Mouse (Mus musculus) hindbrain, embryonic 11.5 days (tissue): ENCODE measurements at regions not wholly inside any gene's neighbourhood (a gene's known extent, or its start where the extent isn't known, plus 50 kb on each side); places are given as distances from the start of the nearest gene placed in this dataset.
A peak's percentile ranks its signal among the peaks of the same experiment; 100 is the strongest.

Experiments
- ATAC-seq: fragments of 200-750 bp; cut with Nextera tagmentation; 2 replicates; pipeline ENCODE4 v1.8.0; 2017; ENCODE audit warnings: mild to moderate bottlenecking, moderate TSS enrichment, moderate library complexity; ENCODE audit not compliant: low FRiP score
- DNase-seq: peaks from one replicate; pipeline ENCODE4 v3.0.0-alpha.2; 2015; ENCODE audit warnings: low spot score
- H3K27ac ChIP-seq: fragments of 300-500 bp; sonication (generic); 2 replicates; pipeline ENCODE4 v1.5.1; 2014; ENCODE audit warnings: mild to moderate bottlenecking, low read depth, low read length
- H3K27me3 ChIP-seq: fragments of 300-500 bp; sonication (generic); 2 replicates; pipeline ENCODE4 v1.6.1; 2014; ENCODE audit warnings: mild to moderate bottlenecking, low read length, moderate library complexity, mixed read lengths; ENCODE audit not compliant: control insufficient read depth, insufficient read depth
- H3K36me3 ChIP-seq: fragments of 300-500 bp; sonication (generic); 2 replicates; pipeline ENCODE4 v1.6.1; 2014; ENCODE audit warnings: mild to moderate bottlenecking, low read length, moderate library complexity, mixed read lengths; ENCODE audit not compliant: control insufficient read depth, insufficient read depth
- H3K4me1 ChIP-seq: fragments of 300-500 bp; sonication (generic); replicated peaks from 2 replicates; pipeline ENCODE4 v1.6.1; 2014; ENCODE audit warnings: low read length, mixed read lengths; ENCODE audit not compliant: control insufficient read depth, insufficient read depth
- H3K4me2 ChIP-seq: fragments of 300-500 bp; sonication (generic); replicated peaks from 2 replicates; pipeline ENCODE4 v1.6.1; 2014; ENCODE audit warnings: mild to moderate bottlenecking, low read depth, low read length
- H3K4me3 ChIP-seq: fragments of 300-500 bp; sonication (generic); 2 replicates; pipeline ENCODE4 v1.5.1; 2014; ENCODE audit warnings: low read depth, low read length
- H3K9ac ChIP-seq: fragments of 300-500 bp; sonication (generic); 2 replicates; pipeline ENCODE4 v1.6.1; 2014; ENCODE audit warnings: low read depth, low read length
- H3K9me3 ChIP-seq: fragments of 300-500 bp; sonication (generic); 2 replicates; pipeline ENCODE4 v1.6.1; 2016; ENCODE audit warnings: low read length; ENCODE audit not compliant: control insufficient read depth
- whole genome bisulfite sequencing: fragments of 180-500 bp; shearing (Covaris S2); extraction: QIAGEN DNeasy Blood & Tissue Kit; methylation state at CpG from one replicate; pipeline ENCODE4 v1.1.7; 2014; 5-methylcytosine and 5-hydroxymethylcytosine counted together

- Histone ChIP-seq H3K27ac (no peak overlapping the region), H3K36me3 (no peaks in the 10 kb centered on the region), H3K27me3 (no peaks in the 10 kb centered on the region), H3K4me1 (no peaks in the 10 kb centered on the region), H3K9me3 (no peaks in the 10 kb centered on the region), H3K4me3 (no peak overlapping the region), H3K4me2 (no peak overlapping the region), H3K9ac (no peak overlapping the region)
- 7% methylated on average over 1 of the region's 1 CpGs for WGBS
- DNase-seq (peak; percentile 31), ATAC-seq (no peak)
Observed at GRCm38 (mm10) chr1:89207306-89207705, 137.1 kb downstream of the Sh3bp4 start.

- DNase-seq (no peak), ATAC-seq (no peak)
- 85% methylated on average over 6 of the region's 6 CpGs for WGBS
- Histone ChIP-seq H3K36me3 (no peaks in the 10 kb centered on the region), H3K9ac (no peak overlapping the region), H3K4me1 (no peaks in the 10 kb centered on the region), H3K9me3 (no peaks in the 10 kb centered on the region), H3K27ac (no peak overlapping the region), H3K4me3 (no peak overlapping the region), H3K4me2 (no peak overlapping the region), H3K27me3 (no peaks in the 10 kb centered on the region)
Observed at GRCm38 (mm10) chr1:89211116-89211515, 140.9 kb downstream of the Sh3bp4 start.

- Histone ChIP-seq H3K4me2 (no peak overlapping the region), H3K9me3 (no peaks in the 10 kb centered on the region), H3K27me3 (no peaks in the 10 kb centered on the region), H3K27ac (no peak overlapping the region), H3K4me3 (no peak overlapping the region), H3K9ac (no peak overlapping the region), H3K4me1 (no peaks in the 10 kb centered on the region), H3K36me3 (no peaks in the 10 kb centered on the region)
- ATAC-seq (no peak), DNase-seq (no peak)
- WGBS, result 71% methylated on average over 5 of the region's 5 CpGs
Observed at GRCm38 (mm10) chr1:89228426-89228825, 158.2 kb downstream of the Sh3bp4 start.

GRCm38 (mm10) chr1:89231756-89232155 is 161.5 kb downstream of the Sh3bp4 start:
- DNase-seq, result no peak
- 83% methylated on average over 6 of the region's 6 CpGs for WGBS

GRCm38 (mm10) chr1:89232391-89232790 is 162.2 kb downstream of the Sh3bp4 start:
- H3K27ac ChIP-seq, result no peak overlapping the region
- H3K4me1 ChIP-seq, result peaks cover 2% of the 10 kb centered on the region; the same call in 1 of the 2 replicates
- no peaks in the 10 kb centered on the region for H3K27me3 ChIP-seq
- 82% methylated on average over 5 of the region's 5 CpGs for WGBS
- ATAC-seq (no peak), DNase-seq (no peak)
- H3K36me3 ChIP-seq, result no peaks in the 10 kb centered on the region
- no peaks in the 10 kb centered on the region for H3K9me3 ChIP-seq
- H3K9ac ChIP-seq, result no peak overlapping the region
- H3K4me3 ChIP-seq, result no peak overlapping the region
- no peak overlapping the region for H3K4me2 ChIP-seq

More at GRCm38 (mm10) chr1:89231756-89232155, 161.5 kb downstream of the Sh3bp4 start:
- Histone ChIP-seq H3K4me3 (no peak overlapping the region), H3K4me1 (peaks cover 2% of the 10 kb centered on the region; the same call in 1 of the 2 replicates), H3K4me2 (no peak overlapping the region), H3K9me3 (no peaks in the 10 kb centered on the region), H3K27me3 (no peaks in the 10 kb centered on the region), H3K9ac (no peak overlapping the region), H3K36me3 (no peaks in the 10 kb centered on the region), H3K27ac (no peak overlapping the region)
- ATAC-seq, result no peak

GRCm38 (mm10) chr1:89234895-89235294 is 164.7 kb downstream of the Sh3bp4 start:
- DNase-seq (no peak), ATAC-seq (no peak)
- H3K36me3 ChIP-seq, result no peaks in the 10 kb centered on the region
- H3K9me3 ChIP-seq, result no peaks in the 10 kb centered on the region
- no peak overlapping the region for H3K9ac ChIP-seq
- peaks cover 2% of the 10 kb centered on the region; the same call in 1 of the 2 replicates for H3K4me1 ChIP-seq
- H3K4me2 ChIP-seq, result no peak overlapping the region
- no peak overlapping the region for H3K27ac ChIP-seq
- no peaks in the 10 kb centered on the region for H3K27me3 ChIP-seq
- no peak overlapping the region for H3K4me3 ChIP-seq
- WGBS, result 82% methylated on average over 8 of the region's 8 CpGs

GRCm38 (mm10) chr1:89235296-89235695 is 165.1 kb downstream of the Sh3bp4 start:
- Histone ChIP-seq H3K4me3 (no peak overlapping the region), H3K4me2 (no peak overlapping the region), H3K27me3 (no peaks in the 10 kb centered on the region), H3K4me1 (peaks cover 2% of the 10 kb centered on the region; the same call in 1 of the 2 replicates), H3K9ac (no peak overlapping the region), H3K27ac (no peak overlapping the region), H3K36me3 (no peaks in the 10 kb centered on the region), H3K9me3 (no peaks in the 10 kb centered on the region)
- ATAC-seq (peak; percentile 35; the same call in 1 of the 2 replicates), DNase-seq (peak; percentile 82)
- 43% methylated on average over 3 of the region's 3 CpGs for WGBS

- H3K9ac ChIP-seq, result no peak overlapping the region
- DNase-seq, result no peak
- no peak for ATAC-seq
- WGBS, result 62% methylated on average over 5 of the region's 5 CpGs
- no peaks in the 10 kb centered on the region for H3K27me3 ChIP-seq
- H3K4me1 ChIP-seq, result peaks cover 2% of the 10 kb centered on the region; the same call in 1 of the 2 replicates
- no peak overlapping the region for H3K27ac ChIP-seq
- H3K9me3 ChIP-seq, result no peaks in the 10 kb centered on the region
- H3K36me3 ChIP-seq, result no peaks in the 10 kb centered on the region
- no peak overlapping the region for H3K4me2 ChIP-seq
- no peak overlapping the region for H3K4me3 ChIP-seq
Observed at GRCm38 (mm10) chr1:89237696-89238095, 167.5 kb downstream of the Sh3bp4 start.

- no peaks in the 10 kb centered on the region for H3K27me3 ChIP-seq
- H3K36me3 ChIP-seq, result no peaks in the 10 kb centered on the region
- no peak overlapping the region for H3K4me3 ChIP-seq
- no peak for ATAC-seq
- H3K4me2 ChIP-seq, result no peak overlapping the region
- no peak overlapping the region for H3K9ac ChIP-seq
- H3K4me1 ChIP-seq, result no peaks in the 10 kb centered on the region
- DNase-seq, result no peak
- WGBS, result 87% methylated on average over 8 of the region's 8 CpGs
- no peaks in the 10 kb centered on the region for H3K9me3 ChIP-seq
- H3K27ac ChIP-seq, result no peak overlapping the region
Observed at GRCm38 (mm10) chr1:89244598-89244997, 174.4 kb downstream of the Sh3bp4 start.
